Mouse (Mus musculus): ENCODE measurements at regions not wholly inside any gene's neighbourhood (a gene's known extent, or its start where the extent isn't known, plus 50 kb on each side); places are given as distances from the start of the nearest gene placed in this dataset.

DNA sequence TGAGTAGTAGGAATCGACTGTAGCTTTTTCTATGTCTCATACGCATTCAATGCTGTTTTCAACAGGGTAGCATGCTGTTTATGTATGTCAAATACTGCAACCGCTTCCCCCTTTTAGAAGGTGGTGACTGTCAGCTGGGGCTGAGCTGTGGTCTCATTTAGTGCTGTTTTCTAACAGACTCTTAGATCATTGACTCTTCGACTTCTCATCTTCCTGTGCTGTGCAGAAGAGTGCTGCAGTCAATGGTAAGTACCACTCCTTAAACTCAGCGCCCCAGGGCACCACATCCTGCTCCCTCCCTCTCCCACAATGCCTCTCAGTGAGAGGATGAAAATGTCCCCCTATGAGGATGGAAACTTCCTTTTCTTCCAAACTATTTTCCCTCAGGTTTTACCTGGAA lies 149.2 kb upstream of the Hmga2 start:
- TF ChIP-seq POLR2A (IDR thresholded peaks at IDR 0.05; ENCODE audit: low read depth, low read length), result no peak
- TF ChIP-seq CTCF (conservative IDR thresholded peaks at IDR 0.05; ENCODE audit: insufficient read depth, insufficient read length, low read depth, low read length), result no peak

Data from kidney, adult 2 months (tissue).